Mouse (Mus musculus) kidney, embryonic 15.5 days (tissue): ENCODE results near the gene Gm3625. TPM values are rescaled to one million over a fixed set of nuclear protein-coding genes. Genes with fewer than 3 reads are reported as not detected.

Experiments
- ATAC-seq: fragments of 200-750 bp; cut with Nextera tagmentation; replicated peaks from 2 replicates; pipeline ENCODE4 v1.8.0; 2017; ENCODE audit warnings: moderate TSS enrichment; ENCODE audit not compliant: low FRiP score
- H3K27ac ChIP-seq: fragments of 300-500 bp; sonication (generic); 2 replicates; pipeline ENCODE4 v1.5.1; 2015; ENCODE audit warnings: mild to moderate bottlenecking, inconsistent platforms
- H3K27me3 ChIP-seq: fragments of 300-500 bp; sonication (generic); 2 replicates; pipeline ENCODE4 v1.6.1; 2015; ENCODE audit warnings: inconsistent platforms
- H3K36me3 ChIP-seq: fragments of 300-500 bp; sonication (generic); 2 replicates; pipeline ENCODE4 v1.6.1; 2015; ENCODE audit warnings: inconsistent platforms
- H3K4me1 ChIP-seq: fragments of 300-500 bp; sonication (generic); 2 replicates; pipeline ENCODE4 v1.6.1; 2015; ENCODE audit warnings: inconsistent platforms
- H3K4me2 ChIP-seq: fragments of 300-500 bp; sonication (generic); 2 replicates; pipeline ENCODE4 v1.6.1; 2015; ENCODE audit warnings: moderate library complexity, mild to moderate bottlenecking, inconsistent platforms
- H3K4me3 ChIP-seq: fragments of 300-500 bp; sonication (generic); replicated peaks from 2 replicates; pipeline ENCODE4 v1.5.1; 2015; ENCODE audit warnings: mild to moderate bottlenecking, inconsistent platforms
- H3K9ac ChIP-seq: fragments of 300-500 bp; sonication (generic); 2 replicates; pipeline ENCODE4 v1.6.1; 2015; ENCODE audit warnings: mild to moderate bottlenecking, inconsistent platforms
- H3K9me3 ChIP-seq: fragments of 300-500 bp; sonication (generic); replicated peaks from 2 replicates; pipeline ENCODE4 v1.6.1; 2016; ENCODE audit warnings: inconsistent platforms
- WGBS: fragments of 180-500 bp; shearing (Covaris S2); methylation state at CpG from one replicate; pipeline ENCODE4 v1.1.7; 2015; ENCODE audit warnings: mixed read lengths; 5-methylcytosine and 5-hydroxymethylcytosine counted together
- polyA plus RNA-seq: library from polyadenylated mRNA; unstranded; fragments of >200 nt; fragmentation: Nextera tagmentation; extraction: Ambion mirVana; gene quantifications from 2 replicates; pipeline ENCODE4 v1.2.1, GENCODE M21; 2015

The Gm3625 gene
- not detected in 2 replicates for polyA plus RNA-seq

DNA sequence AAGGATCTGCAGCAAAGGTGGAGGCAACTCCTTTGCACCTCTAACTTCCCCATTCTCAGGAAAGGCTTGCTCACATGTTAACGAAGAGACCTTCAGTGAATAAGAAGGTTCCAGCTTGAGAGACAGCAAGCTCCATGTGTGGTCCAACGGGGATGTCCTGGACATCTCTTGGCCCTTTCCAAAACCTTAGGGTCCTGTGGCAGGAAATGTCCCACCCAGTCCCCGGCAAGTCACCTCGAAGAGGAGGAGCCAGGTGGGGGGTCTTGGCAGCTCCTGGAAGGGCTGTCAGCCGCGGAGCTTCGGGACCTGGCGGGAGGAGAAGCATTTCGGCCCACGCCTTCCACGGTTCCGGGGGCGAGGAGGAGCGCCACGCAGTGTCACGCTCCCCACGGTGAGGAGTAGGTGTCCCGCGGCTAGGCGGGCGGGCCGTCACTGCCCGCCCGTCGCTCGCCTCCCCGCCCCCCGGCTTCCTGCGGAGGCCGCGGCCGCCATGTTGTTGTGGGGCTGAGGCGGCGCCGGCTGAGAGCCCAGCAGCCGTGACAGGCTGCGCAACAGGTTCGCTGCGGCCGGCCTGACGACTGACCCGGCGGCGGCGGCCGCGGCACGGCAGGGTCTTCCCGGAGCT is at the start of gene Gm3625, which contains the start of gene Itsn2:
Gm3625 (minus strand) TSS at position 387 of the 625 bp plus-strand sequence.
Itsn2 (plus strand) TSS at position 98 of the 625 bp plus-strand sequence.
- peaks cover 12% of the 10 kb centered on the region for H3K4me1 ChIP-seq
- WGBS: 0% methylated on average over 35 of the region's 49 CpGs
- peak within 1 kb of the TSS; percentile 63 for H3K4me2 ChIP-seq
- H3K4me3 ChIP-seq: peak within 1 kb of the TSS; percentile 81
- H3K27ac ChIP-seq: peak within 1 kb of the TSS; percentile 89
- no peaks in the 10 kb centered on the region for H3K9me3 ChIP-seq
- no peaks in the 10 kb centered on the region for H3K36me3 ChIP-seq
- ATAC-seq: peak; percentile 93
- H3K27me3 ChIP-seq: no peaks in the 10 kb centered on the region
- peak within 1 kb of the TSS; percentile 77 for H3K9ac ChIP-seq

DNA sequence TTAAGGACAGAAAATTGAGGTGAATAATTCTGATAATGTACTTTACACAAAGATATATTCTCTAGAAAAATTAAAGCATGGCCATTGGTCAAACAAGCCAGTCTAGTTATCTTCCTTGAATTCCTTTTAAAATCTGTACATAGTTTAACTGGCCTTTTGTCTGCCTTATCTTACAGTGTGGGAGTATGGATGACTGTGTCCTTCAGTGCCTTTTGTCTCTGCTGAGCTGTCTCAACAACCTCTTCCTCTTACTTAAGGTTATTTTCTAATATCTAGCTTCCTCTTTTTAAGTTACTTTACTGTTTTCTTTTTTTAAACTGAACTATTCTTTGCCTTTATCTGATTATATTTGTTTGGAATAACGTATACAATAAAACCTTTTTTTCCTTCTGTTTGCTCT is 48.0 kb upstream of the Gm3625 start:
- ATAC-seq: no peak
- H3K9ac ChIP-seq: no peak overlapping the region
- no peaks in the 10 kb centered on the region for H3K4me1 ChIP-seq
- 91% methylated on average over 1 of the region's 1 CpGs for WGBS
- H3K27me3 ChIP-seq: no peaks in the 10 kb centered on the region
- H3K27ac ChIP-seq: no peak overlapping the region
- peaks cover 57% of the 10 kb centered on the region for H3K36me3 ChIP-seq
- no peaks in the 10 kb centered on the region for H3K9me3 ChIP-seq
- H3K4me3 ChIP-seq: no peak overlapping the region
- no peak overlapping the region for H3K4me2 ChIP-seq

DNA sequence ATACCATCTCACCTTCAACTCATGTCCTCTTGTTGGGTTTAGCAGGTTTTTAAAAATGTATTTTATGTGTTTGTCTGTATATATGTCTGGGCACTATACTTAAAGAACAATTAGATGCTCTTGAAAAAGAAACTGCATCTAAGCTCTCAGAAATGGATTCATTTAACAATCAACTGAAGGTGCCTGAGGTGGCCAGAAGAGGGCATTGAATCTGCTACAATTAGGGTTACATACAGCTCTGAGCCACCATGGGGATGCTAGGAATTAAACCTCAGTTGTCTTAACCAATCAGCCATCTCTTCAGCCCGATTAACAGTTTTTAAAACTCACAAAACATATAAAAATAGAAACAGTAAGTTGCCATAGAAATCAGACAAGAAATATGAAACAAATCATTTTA is 45.7 kb upstream of the Gm3625 start:
- Histone ChIP-seq H3K4me1 (no peaks in the 10 kb centered on the region), H3K36me3 (peaks cover 66% of the 10 kb centered on the region), H3K9me3 (no peaks in the 10 kb centered on the region), H3K27me3 (no peaks in the 10 kb centered on the region), H3K9ac (no peak overlapping the region), H3K27ac (no peak overlapping the region), H3K4me2 (no peak overlapping the region), H3K4me3 (no peak overlapping the region)
- WGBS: 88% methylated on average over 1 of the region's 1 CpGs
- ATAC-seq: no peak

DNA sequence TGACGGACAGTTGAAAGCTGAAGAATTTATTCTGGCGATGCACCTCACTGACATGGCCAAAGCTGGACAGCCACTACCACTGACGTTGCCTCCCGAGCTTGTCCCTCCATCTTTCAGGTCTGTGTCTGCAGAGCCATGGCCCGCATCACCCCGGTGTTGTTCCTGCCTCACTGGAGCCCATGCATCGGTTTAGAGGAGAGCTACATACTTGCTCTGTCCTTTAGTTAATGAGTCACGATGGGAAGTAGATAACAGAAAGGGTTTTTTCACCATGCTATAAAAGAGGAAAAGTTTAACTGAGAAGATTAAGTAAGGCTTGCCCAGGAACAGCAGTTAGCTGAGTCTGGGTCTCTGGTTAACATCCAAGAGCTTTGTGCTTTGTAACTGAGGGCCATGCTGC is 40.2 kb upstream of the Gm3625 start:
- Histone ChIP-seq H3K9ac (no peak overlapping the region), H3K27ac (no peak overlapping the region), H3K4me3 (no peak overlapping the region), H3K4me1 (no peaks in the 10 kb centered on the region), H3K27me3 (no peaks in the 10 kb centered on the region), H3K4me2 (no peak overlapping the region), H3K36me3 (peaks cover 68% of the 10 kb centered on the region), H3K9me3 (no peaks in the 10 kb centered on the region)
- 86% methylated on average over 8 of the region's 8 CpGs for WGBS
- ATAC-seq: no peak

DNA sequence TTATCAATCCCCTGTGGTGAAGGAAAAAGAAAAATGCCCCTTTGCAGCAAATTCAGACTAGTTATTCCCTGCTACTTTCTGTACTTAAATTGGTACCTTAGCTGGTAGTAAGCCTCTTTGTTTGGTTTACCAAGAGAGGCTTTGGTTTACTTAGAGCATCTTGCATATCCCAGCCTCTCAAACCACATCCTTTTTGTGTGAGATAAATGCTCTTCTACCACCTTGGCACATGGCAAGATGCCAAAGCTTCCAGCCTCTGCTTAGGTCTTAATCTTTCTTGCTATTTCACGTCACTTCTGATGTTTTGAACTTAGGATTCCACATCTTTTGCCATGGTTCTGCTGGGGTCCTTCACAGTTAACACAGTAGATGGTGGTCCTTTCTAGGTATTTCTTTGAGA is 31.5 kb upstream of the Gm3625 start:
- Histone ChIP-seq H3K4me1 (no peaks in the 10 kb centered on the region), H3K4me3 (no peak overlapping the region), H3K36me3 (peaks cover 2% of the 10 kb centered on the region; the same call in 1 of the 2 replicates), H3K27ac (no peak overlapping the region), H3K9me3 (no peaks in the 10 kb centered on the region), H3K4me2 (no peak overlapping the region), H3K27me3 (no peaks in the 10 kb centered on the region), H3K9ac (no peak overlapping the region)
- no peak for ATAC-seq
- 84% methylated on average over 1 of the region's 1 CpGs for WGBS

DNA sequence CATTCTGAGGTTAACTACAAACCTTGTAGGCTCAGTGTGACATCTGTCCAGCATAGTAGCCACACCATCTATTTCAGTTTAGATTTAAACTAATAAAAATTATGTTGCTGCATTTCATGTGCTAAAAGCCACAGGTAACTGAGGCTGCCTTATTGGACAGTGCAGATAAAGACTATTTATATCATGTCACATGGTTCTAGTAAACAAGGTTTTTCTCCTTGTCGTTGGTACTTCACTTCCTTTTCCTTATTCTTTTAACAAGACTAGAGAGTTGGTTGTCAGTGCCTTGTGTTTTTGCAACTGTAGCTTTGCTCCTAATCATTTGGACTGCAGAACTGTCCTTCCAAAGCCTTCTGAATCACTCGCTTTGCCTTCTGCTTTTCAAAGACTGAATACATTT is 22.0 kb upstream of the Gm3625 start:
- H3K27me3 ChIP-seq: no peaks in the 10 kb centered on the region
- no peak overlapping the region for H3K9ac ChIP-seq
- no peaks in the 10 kb centered on the region for H3K9me3 ChIP-seq
- H3K27ac ChIP-seq: no peak overlapping the region
- H3K4me1 ChIP-seq: no peaks in the 10 kb centered on the region
- no peak for ATAC-seq
- no peaks in the 10 kb centered on the region for H3K36me3 ChIP-seq
- H3K4me2 ChIP-seq: no peak overlapping the region
- 77% methylated on average over 2 of the region's 2 CpGs for WGBS
- H3K4me3 ChIP-seq: no peak overlapping the region

DNA sequence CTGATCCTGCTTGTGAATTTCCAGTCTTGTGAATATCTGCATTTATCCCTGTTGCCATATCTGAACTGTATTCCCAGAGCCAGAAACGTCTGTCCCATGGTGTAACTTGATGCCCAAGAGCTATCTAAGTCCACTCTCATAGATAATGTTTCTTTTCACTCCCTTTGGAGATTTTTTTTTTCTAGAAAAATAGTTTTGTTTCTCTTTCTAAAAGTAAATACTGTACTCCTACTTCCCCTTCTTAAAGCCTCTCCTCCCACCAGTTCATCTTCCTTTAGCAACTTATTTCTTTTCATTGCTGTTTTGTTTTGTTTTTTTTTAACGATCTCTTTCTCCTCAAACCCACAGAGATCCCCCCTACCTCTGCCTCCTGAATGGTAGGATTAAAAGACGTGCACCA is 13.9 kb upstream of the Gm3625 start:
- no peak overlapping the region for H3K4me3 ChIP-seq

DNA sequence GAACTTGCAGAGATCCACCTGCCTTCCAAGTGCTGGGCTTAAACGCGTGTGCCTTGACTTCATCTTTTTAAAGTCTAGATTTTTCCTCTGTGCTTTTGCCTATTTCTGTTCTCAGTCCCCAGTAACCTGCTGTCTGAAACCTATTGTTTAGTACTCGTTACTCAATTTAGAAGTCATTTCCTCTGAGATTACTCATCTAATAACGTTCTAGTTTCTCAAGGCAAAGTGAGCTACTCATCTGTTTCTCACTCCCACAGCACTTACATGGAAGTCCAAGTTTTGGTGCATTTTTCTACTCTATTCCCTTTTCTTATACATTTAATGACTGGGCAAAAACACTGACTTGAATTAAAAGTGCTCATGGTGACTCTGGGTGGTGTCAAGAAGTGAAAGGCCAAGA is 7.0 kb upstream of the Gm3625 start:
- Histone ChIP-seq H3K36me3 (no peaks in the 10 kb centered on the region), H3K27me3 (no peaks in the 10 kb centered on the region), H3K9me3 (no peaks in the 10 kb centered on the region), H3K27ac (no peak overlapping the region), H3K4me3 (no peak overlapping the region), H3K4me1 (peaks cover 12% of the 10 kb centered on the region), H3K4me2 (no peak overlapping the region), H3K9ac (no peak overlapping the region)
- ATAC-seq: no peak
- 69% methylated on average over 4 of the region's 4 CpGs for WGBS

More for the DNA sequence above, 13.9 kb upstream of the Gm3625 start:
- Histone ChIP-seq H3K9me3 (no peaks in the 10 kb centered on the region), H3K4me2 (no peak overlapping the region), H3K9ac (no peak overlapping the region), H3K27ac (no peak overlapping the region; the same call in 1 of the 2 replicates), H3K36me3 (no peaks in the 10 kb centered on the region), H3K4me1 (peaks cover 11% of the 10 kb centered on the region; the same call in 1 of the 2 replicates), H3K27me3 (no peaks in the 10 kb centered on the region)
- no peak for ATAC-seq
- WGBS: 32% methylated on average over 3 of the region's 3 CpGs

DNA sequence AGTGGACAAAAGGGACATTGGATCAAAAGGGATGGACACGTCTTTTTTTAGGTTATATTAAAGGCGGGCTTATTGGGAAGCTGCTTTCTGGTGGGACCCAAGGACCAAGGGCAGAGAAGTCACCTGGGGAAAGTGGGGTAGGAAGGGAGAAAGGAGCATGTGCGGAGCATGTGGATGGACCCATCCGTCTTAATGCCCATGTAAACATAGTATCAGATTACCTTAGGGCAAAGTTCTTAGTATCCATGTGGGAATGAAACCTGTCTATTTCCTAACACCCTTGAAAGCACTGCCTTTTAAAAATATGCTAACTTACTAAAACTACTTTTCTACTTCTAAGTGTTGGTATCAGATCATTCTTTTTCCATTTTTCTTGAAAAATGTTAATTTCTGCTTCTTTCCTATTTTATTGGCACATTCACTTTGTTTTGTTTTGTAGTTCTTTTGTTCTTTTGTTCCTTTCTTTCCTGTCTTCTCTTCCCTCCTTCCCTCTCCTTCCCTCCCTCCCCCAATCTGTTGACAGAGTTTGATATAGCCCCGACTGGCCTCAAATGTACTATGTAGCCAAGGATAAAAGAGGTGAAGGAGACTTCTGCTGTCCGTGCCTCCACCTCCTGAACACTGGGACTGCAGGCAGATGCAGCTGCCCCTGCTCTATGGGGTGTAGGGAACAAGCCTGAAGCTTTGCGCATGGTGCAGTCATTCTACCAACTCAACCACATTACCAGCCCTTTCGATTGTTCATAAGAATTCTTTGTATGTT is 6.1 kb upstream of the Gm3625 start:
- WGBS: 55% methylated on average over 8 of the region's 8 CpGs
- Histone ChIP-seq H3K27me3 (no peaks in the 10 kb centered on the region), H3K27ac (no peak overlapping the region), H3K9ac (no peak overlapping the region), H3K4me2 (no peak overlapping the region), H3K4me3 (no peak overlapping the region), H3K36me3 (no peaks in the 10 kb centered on the region), H3K9me3 (no peaks in the 10 kb centered on the region), H3K4me1 (peaks cover 17% of the 10 kb centered on the region)
- no peak for ATAC-seq

DNA sequence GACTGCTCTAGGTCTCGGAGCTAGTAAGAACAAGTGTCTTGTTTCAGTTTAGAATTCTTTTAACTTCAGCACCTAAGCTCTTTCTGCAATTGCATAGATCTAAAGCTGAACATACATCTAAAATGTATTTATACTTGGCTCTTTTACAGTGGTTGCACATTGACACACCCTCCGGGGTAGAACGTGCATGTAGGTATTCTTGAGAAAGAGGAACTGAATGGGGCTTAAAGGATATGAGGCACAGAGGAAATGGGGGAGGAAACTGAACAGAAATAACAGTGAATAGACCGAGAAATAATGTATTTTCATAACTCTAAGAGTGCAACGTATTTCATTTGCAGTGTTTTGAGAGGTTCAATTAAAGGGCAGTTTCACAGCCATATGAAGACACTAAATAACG is 2.3 kb upstream of the Gm3625 start:
- no peak overlapping the region for H3K4me2 ChIP-seq
- whole genome bisulfite sequencing: 47% methylated on average over 6 of the region's 6 CpGs

DNA sequence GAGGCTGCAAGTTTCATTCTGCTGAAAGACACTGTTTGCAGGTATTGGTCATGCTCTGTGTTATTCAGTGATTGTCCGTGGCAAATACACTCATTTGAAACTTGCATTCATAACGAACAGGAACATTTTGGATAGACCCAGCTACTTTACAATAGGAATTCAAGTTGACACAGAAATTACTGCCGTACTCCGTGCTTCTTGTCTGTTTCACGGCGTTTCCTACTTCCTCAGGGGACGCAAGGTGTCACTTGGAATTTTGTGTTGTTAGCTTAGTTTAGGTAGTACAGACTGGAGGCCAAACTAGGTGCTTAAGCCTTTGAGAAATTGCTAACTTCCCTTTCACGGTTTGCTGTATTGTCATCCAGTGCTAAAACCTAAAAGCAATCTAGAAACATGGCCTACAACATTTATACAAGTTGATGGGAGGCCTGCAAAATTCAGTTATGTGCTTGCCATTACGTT is 1.2 kb upstream of the Gm3625 start:
- no peaks in the 10 kb centered on the region for H3K27me3 ChIP-seq
- peak overlapping the region; percentile 63 for H3K4me2 ChIP-seq
- no peaks in the 10 kb centered on the region for H3K9me3 ChIP-seq
- no peak for ATAC-seq
- no peaks in the 10 kb centered on the region for H3K36me3 ChIP-seq
- WGBS: 58% methylated on average over 9 of the region's 9 CpGs
- peak overlapping the region; percentile 81 for H3K4me3 ChIP-seq
- H3K4me1 ChIP-seq: peaks cover 16% of the 10 kb centered on the region
- peak overlapping the region; percentile 89; the same call in 1 of the 2 replicates for H3K27ac ChIP-seq
- peak overlapping the region; percentile 77; the same call in 1 of the 2 replicates for H3K9ac ChIP-seq

More for the DNA sequence above, 2.3 kb upstream of the Gm3625 start:
- no peak overlapping the region for H3K9ac ChIP-seq
- H3K27me3 ChIP-seq: no peaks in the 10 kb centered on the region
- ATAC-seq: no peak
- no peaks in the 10 kb centered on the region for H3K36me3 ChIP-seq
- no peaks in the 10 kb centered on the region for H3K9me3 ChIP-seq
- H3K27ac ChIP-seq: no peak overlapping the region
- H3K4me3 ChIP-seq: no peak overlapping the region
- peaks cover 19% of the 10 kb centered on the region for H3K4me1 ChIP-seq

DNA sequence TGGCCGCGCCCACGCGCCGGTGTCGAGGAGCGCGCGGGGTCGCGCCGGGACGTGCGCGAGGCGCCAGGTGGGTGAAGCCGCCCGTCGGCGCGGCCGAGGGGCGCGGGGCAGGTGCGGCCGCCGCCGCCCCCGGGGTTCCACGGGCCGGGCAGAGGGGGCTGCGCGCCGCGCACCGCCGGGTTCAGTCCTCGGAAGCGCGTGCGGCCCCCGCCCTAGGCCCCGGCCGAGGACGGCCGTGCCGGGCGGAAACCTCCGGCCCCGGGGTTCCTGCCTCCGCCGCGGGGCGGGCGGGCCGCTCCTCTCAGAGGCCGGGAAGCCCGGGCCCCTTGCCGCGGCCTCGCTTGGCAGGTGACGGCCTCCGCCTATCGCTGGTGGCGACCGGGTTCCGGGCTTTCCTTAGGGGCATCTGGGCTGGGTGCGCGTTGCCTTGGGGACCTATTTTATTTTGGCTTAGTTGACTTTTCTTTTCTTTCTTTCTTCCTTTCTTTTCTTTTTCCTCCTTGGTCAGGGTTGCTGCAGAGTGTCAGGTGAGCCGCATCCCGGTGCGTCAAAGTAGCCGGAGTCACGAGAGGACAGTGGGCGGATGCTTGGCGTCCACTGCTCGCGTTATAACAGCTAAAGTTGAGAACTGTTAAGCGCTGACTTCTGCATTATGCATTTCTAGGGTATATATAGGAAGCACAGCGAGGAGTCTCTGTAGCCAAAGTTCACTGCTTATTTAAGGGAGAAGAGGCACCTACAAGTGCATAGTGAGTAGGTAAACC is 621 bp upstream of the Gm3625 start:
- ATAC-seq: peak; percentile 88
- under 1% methylated on average over 59 of the region's 80 CpGs for WGBS

More for the DNA sequence above, 621 bp upstream of the Gm3625 start:
- H3K36me3 ChIP-seq: no peaks in the 10 kb centered on the region
- H3K4me3 ChIP-seq: peak overlapping the region; percentile 81
- H3K4me2 ChIP-seq: peak overlapping the region; percentile 63
- no peaks in the 10 kb centered on the region for H3K9me3 ChIP-seq
- H3K27me3 ChIP-seq: no peaks in the 10 kb centered on the region
- H3K9ac ChIP-seq: peak overlapping the region; percentile 77
- H3K4me1 ChIP-seq: peaks cover 12% of the 10 kb centered on the region
- peak overlapping the region; percentile 89 for H3K27ac ChIP-seq
